Mouse (Mus musculus): ENCODE data around the gene Rad51b.

Gene Rad51b

GRCm38 (mm10) chr12:79530275-79530902, 233.3 kb downstream of the Rad51b start:
- in situ Hi-C loops (cut with MboI, MseI) = no loop called here

- in situ Hi-C loops (cut with MboI, MseI) = no loop called here
These were observed 235.0 kb downstream of the Rad51b start for GRCm38 (mm10) chr12:79531809-79532798.

GRCm38 (mm10) chr12:79534778-79535177, 237.7 kb downstream of the Rad51b start:
- in situ Hi-C loops (cut with MboI, MseI) = no loop called here

GRCm38 (mm10) chr12:79535532-79536437, 238.7 kb downstream of the Rad51b start:
- in situ Hi-C loops (cut with MboI, MseI) = no loop called here

GRCm38 (mm10) chr12:79540176-79540575, 243.1 kb downstream of the Rad51b start:
- in situ Hi-C loops (cut with MboI, MseI) = no loop called here

- in situ Hi-C loops (cut with MboI, MseI) = no loop called here
These were observed 244.5 kb downstream of the Rad51b start for GRCm38 (mm10) chr12:79541581-79541980.

- in situ Hi-C loops (cut with MboI, MseI) = no loop called here
These were observed 248.0 kb downstream of the Rad51b start for GRCm38 (mm10) chr12:79545063-79545462.

- in situ Hi-C loops (cut with MboI, MseI) = no loop called here
These were observed 250.5 kb downstream of the Rad51b start for GRCm38 (mm10) chr12:79547556-79547955.

GRCm38 (mm10) chr12:79548607-79549330, 251.7 kb downstream of the Rad51b start:
- in situ Hi-C loops (cut with MboI, MseI) = no loop called here

- in situ Hi-C loops (cut with MboI, MseI) = no loop called here
These were observed 253.1 kb downstream of the Rad51b start for GRCm38 (mm10) chr12:79550049-79550682.

GRCm38 (mm10) chr12:79551274-79551673, 254.2 kb downstream of the Rad51b start:
- in situ Hi-C loops (cut with MboI, MseI) = no loop called here

GRCm38 (mm10) chr12:79553056-79553455, 256.0 kb downstream of the Rad51b start:
- in situ Hi-C loops (cut with MboI, MseI) = no loop called here

GRCm38 (mm10) chr12:79557904-79558303, 260.8 kb downstream of the Rad51b start:
- in situ Hi-C loops (cut with MboI, MseI) = loop anchor here (5.0 kb wide), 1 partner anchor 49 kb away; no protein-coding TSS in a partner anchor

GRCm38 (mm10) chr12:79558711-79559110, 261.6 kb downstream of the Rad51b start:
- in situ Hi-C loops (cut with MboI, MseI) = loop anchor here (5.0 kb wide), 1 partner anchor 49 kb away; no protein-coding TSS in a partner anchor

- in situ Hi-C loops (cut with MboI, MseI) = loop anchor here (5.0 kb wide), 1 partner anchor 48 kb away; no protein-coding TSS in a partner anchor
These were observed 262.4 kb downstream of the Rad51b start for GRCm38 (mm10) chr12:79559410-79560015.

GRCm38 (mm10) chr12:79560084-79560699, 263.1 kb downstream of the Rad51b start:
- in situ Hi-C loops (cut with MboI, MseI) = no loop called here

- in situ Hi-C loops (cut with MboI, MseI) = no loop called here
These were observed 263.8 kb downstream of the Rad51b start for GRCm38 (mm10) chr12:79560893-79561292.

GRCm38 (mm10) chr12:79574159-79575040, 277.3 kb downstream of the Rad51b start:
- in situ Hi-C loops (cut with MboI, MseI) = no loop called here

Data from T-helper 2 cell (primary cell).